In genomic region chr11:62192050-62192449, GRCm38 (mm10) we compare ENCODE assay signal across 11 mouse cellular contexts. TPM values are rescaled to one million over a fixed set of nuclear protein-coding genes. Genes with fewer than 3 reads are reported as not detected.
A peak's percentile ranks its signal among the peaks of the same experiment; 100 is the strongest.
DNase-seq lines count a peak whose midpoint lies in the region; ATAC-seq lines count a peak whose summit lies in the region.
"Had no signal": no experiment of that assay in that cellular context is flagged by ENCODE, and none has a peak within 500 bp of the region (broad histone marks: within the 10 kb centered on the region; RNA-seq: fewer than 3 reads in every experiment).

No protein-coding gene starts in this region.

- no peak overlapping the region for H3K4me3 ChIP-seq in hindbrain, embryonic 16.5 days (ENCODE audit: low read length)
- no peak overlapping the region for H3K4me3 ChIP-seq in hindbrain, embryonic 11.5 days (ENCODE audit: low read depth, low read length)
- H3K4me3 ChIP-seq: heart, embryonic 12.5 days; liver, embryonic 13.5 days; midbrain, embryonic 13.5 days had no signal

- H3K9me3 ChIP-seq in hindbrain, embryonic 16.5 days (ENCODE audit: control insufficient read depth, low read length) = no peaks in the 10 kb centered on the region; the same call in 1 of the 2 replicates
- no peaks in the 10 kb centered on the region for H3K9me3 ChIP-seq in hindbrain, embryonic 11.5 days (ENCODE audit: control insufficient read depth, low read length)
- H3K9me3 ChIP-seq: heart, embryonic 12.5 days; liver, embryonic 13.5 days; midbrain, embryonic 13.5 days had no signal

- H3K27me3 ChIP-seq in hindbrain, embryonic 16.5 days (replicated peaks; ENCODE audit: control insufficient read depth, insufficient read depth, low read length) = no peaks in the 10 kb centered on the region
- H3K27me3 ChIP-seq in hindbrain, embryonic 11.5 days (ENCODE audit: control insufficient read depth, insufficient read depth, low read length) = no peaks in the 10 kb centered on the region
- H3K27me3 ChIP-seq: heart, embryonic 12.5 days; liver, embryonic 13.5 days; midbrain, embryonic 13.5 days had no signal

- peak; percentile 48; the same call in 1 of the 2 replicates for ATAC-seq in hindbrain, embryonic 16.5 days
- ATAC-seq in hindbrain, embryonic 11.5 days (ENCODE audit: low FRiP score) = no peak
- ATAC-seq: midbrain, embryonic 13.5 days had no signal

- H3K36me3 ChIP-seq in hindbrain, embryonic 16.5 days (ENCODE audit: control insufficient read depth, insufficient read depth, low read length) = no peaks in the 10 kb centered on the region
- no peaks in the 10 kb centered on the region for H3K36me3 ChIP-seq in hindbrain, embryonic 11.5 days (ENCODE audit: control insufficient read depth, insufficient read depth, low read length)
- H3K36me3 ChIP-seq: heart, embryonic 12.5 days; midbrain, embryonic 13.5 days had no signal

- no peak overlapping the region for H3K4me2 ChIP-seq in hindbrain, embryonic 16.5 days (ENCODE audit: low read length)
- no peak overlapping the region for H3K4me2 ChIP-seq in hindbrain, embryonic 11.5 days (replicated peaks; ENCODE audit: low read depth, low read length)
- H3K4me2 ChIP-seq: heart, embryonic 12.5 days; liver, embryonic 13.5 days; midbrain, embryonic 13.5 days had no signal

- H3K27ac ChIP-seq in hindbrain, embryonic 16.5 days (ENCODE audit: low read depth, low read length) = 0 out of 2 replicates have a peak overlapping the region, but pooled peaks have one; percentile 34
- H3K27ac ChIP-seq in hindbrain, embryonic 11.5 days (ENCODE audit: low read depth, low read length) = no peak overlapping the region
- H3K27ac ChIP-seq: liver, embryonic 13.5 days; midbrain, embryonic 13.5 days had no signal

- 81% methylated on average over 3 of the region's 3 CpGs for WGBS in hindbrain, embryonic 16.5 days
- WGBS in hindbrain, embryonic 11.5 days = 90% methylated on average over 3 of the region's 3 CpGs

- no peak for DNase-seq in hindbrain, embryonic 11.5 days (ENCODE audit: low spot score)
- DNase-seq in 416B (ENCODE audit: low read depth) = peak; percentile 39
- peak; percentile 22 for DNase-seq in brain, embryonic 18.5 days (ENCODE audit: low read depth, low spot score)
- peak; percentile 20 to 52 for DNase-seq in layer of hippocampus, postnatal 14 days (ENCODE audit: low spot score in 2 of 2)
- DNase-seq in retina, postnatal 1 day = no peak
- no peak for DNase-seq in Muller cell, postnatal 12 days (ENCODE audit: inconsistent ontology term)
- DNase-seq: kidney, adult 18-20 months; liver, embryonic 13.5 days had no signal

- no peaks in the 10 kb centered on the region for H3K4me1 ChIP-seq in hindbrain, embryonic 16.5 days (ENCODE audit: control insufficient read depth, insufficient read depth, low read depth, low read length)
- no peaks in the 10 kb centered on the region for H3K4me1 ChIP-seq in hindbrain, embryonic 11.5 days (replicated peaks; ENCODE audit: control insufficient read depth, insufficient read depth, low read length)
- H3K4me1 ChIP-seq: heart, embryonic 12.5 days; liver, embryonic 13.5 days; midbrain, embryonic 13.5 days had no signal

- no peak overlapping the region for H3K9ac ChIP-seq in hindbrain, embryonic 16.5 days (ENCODE audit: low read depth, low read length)
- H3K9ac ChIP-seq in hindbrain, embryonic 11.5 days (ENCODE audit: low read depth, low read length) = no peak overlapping the region
- H3K9ac ChIP-seq: heart, embryonic 12.5 days; liver, embryonic 13.5 days; midbrain, embryonic 13.5 days had no signal

RNA-seq across cellular contexts. Expression of gene Adora2b, which starts 56.7 kb away (rescaled TPM):
- 6.7 and 8.8 TPM in 2 replicates for polyA plus RNA-seq in hindbrain, embryonic 16.5 days (2015; fragmentation: Nextera tagmentation; extraction: Ambion mirVana)
- polyA plus RNA-seq in hindbrain, embryonic 11.5 days (2014; fragmentation: Nextera tagmentation; extraction: Ambion mirVana) = 4.5 and 5.7 TPM in 2 replicates
- 1 to 10 TPM; 8.0 to 9.5 TPM for total RNA-seq in layer of hippocampus, postnatal 14 days (2021)

Comparison
In these comparisons a context has a peak if more than half of its experiments do, and no peak if none do; other contexts are left out.
1. DNase-seq: peak in 416B (single experiment), brain, embryonic 18.5 days (single experiment) and layer of hippocampus, postnatal 14 days (2 of 2); none in hindbrain, embryonic 11.5 days (single experiment), retina, postnatal 1 day (single experiment) and Muller cell, postnatal 12 days (single experiment).